Mouse (Mus musculus): ENCODE measurements around the gene Ms4a6b.
"Not testable (repeated sequence)": the region's sequence is repeated elsewhere in the genome, so short reads cannot be mapped to it uniquely, and the experiment has no call there.

Ms4a6b gene

DNA sequence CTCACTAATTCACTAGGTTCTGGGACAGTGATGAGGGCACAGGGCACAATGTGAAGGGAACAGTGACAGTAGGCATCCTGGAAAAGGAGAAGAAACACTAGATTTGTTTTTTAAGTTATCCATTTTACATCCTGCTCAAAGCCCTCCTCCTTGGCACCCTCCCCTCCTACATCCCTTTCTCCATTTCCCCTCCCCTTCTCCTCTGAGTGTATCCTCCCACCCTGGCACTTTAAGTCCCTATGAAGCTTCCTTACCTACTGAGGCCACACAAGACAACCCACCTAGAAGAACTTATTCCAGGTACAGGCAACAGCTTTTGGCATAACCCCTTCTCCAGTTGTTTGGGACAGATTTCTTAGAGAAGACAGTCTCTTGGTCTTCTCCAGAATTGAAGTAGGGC lies at the start of gene Ms4a6b:
Gene Ms4a6b (plus strand): TSS at position 267 of the 400 bp plus-strand sequence.
- DNase-seq (ENCODE audit: low spot score in 2 of 2) = no peak

DNA sequence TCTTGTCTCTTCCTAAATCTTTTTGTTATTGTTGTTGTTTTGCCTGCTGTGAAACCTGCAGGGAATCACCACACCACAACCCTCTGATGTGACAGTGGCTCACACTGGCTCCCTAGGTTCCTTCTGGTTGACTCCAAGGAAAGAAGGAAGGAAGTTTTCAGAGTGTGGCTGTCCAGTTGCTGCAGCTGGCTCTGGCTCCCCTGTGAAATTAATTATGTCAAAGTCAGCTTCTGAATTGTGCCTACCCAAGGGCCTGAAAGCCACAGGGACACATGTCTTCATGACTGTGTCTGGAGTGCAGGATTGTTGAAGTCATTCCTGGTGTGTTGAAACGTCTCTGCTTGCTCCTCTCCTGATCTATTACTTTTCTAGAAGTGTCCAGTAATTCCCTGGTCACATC lies 48.0 kb upstream of the Ms4a6b start:
- DNase-seq (ENCODE audit: low spot score in 2 of 2) = not testable (repeated sequence)

DNA sequence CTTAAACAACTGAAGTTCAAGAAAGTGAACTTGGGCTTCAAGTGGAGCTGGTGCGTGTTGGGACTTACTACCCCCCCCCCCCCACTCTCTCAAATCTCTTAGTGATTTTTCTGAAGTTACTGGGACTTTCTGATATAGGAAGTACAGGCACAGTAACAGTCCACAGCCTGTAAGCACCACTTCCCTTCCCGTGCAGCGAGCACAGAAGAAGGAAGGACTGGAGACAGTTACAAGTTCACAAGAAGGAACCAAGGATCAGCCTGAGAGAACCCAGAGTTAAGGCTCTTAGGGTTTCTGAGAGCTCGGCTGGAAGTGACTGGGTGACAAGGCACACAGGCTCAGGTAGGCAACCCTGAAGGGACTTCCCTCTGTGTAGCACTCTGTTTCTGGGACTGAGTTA lies 47.1 kb upstream of the Ms4a6b start, which contains the start of gene Ms4a6c:
Gene Ms4a6c (plus strand): TSS at position 152 of the 400 bp plus-strand sequence.
- not testable (repeated sequence) for DNase-seq (ENCODE audit: low spot score in 2 of 2)

DNA sequence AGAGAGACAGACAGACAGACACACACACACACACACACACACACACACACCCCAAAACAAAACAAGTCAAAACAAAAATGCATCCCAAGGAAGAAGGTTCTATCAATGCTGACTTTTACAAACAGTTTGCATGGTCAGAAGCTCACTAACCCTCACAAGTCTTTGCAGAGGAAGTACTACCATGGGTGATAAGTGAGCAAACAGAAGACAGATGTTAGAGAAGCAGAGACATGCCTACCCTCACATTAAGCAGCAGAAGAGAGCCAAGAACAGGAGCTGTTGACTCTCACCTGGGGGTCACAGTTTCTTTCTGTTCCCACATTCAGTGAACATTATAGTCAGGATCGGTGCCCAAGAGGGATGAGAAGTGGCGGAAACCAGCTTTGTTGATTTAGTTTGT lies 36.6 kb upstream of the Ms4a6b start:
- no peak for DNase-seq (ENCODE audit: low spot score in 2 of 2)

DNA sequence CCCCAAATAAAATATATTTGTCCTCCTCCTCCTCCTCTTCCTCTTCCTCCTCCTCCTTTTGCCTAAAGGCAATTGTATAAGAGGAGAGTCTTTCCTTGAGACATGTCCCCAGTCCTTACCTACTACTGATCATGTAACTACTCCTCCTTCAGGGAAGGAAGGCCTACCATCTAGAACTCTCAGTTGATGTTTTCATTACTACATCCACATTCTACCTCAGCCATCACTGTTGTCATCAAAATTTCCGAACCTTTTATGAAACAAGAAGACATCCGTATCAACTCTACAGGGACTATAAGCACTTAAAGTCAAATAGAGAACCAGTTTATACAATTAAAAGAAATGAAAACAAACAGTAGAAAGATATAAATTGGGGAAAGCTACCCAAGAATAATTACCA lies 33.6 kb upstream of the Ms4a6b start:
- no peak for DNase-seq (ENCODE audit: low spot score in 2 of 2)

DNA sequence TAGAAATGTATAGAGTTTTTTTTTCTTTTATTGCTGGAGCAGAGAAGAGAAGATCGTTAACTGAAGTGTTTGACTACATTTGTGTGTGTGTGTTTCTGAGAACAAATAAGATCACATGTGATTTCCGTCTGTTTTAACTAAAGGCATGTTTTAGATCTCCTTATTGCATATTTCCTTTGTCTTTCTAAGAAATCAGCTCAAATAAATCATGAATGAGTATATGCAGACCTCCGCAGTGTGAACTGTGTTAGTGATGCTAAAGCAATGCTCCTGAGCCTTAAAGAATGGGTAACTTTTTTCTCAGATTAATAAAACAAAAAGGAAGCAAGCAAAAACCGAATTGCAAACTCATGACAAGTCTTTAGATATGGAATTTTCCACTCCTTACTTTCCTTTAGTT lies 32.4 kb upstream of the Ms4a6b start:
- DNase-seq (ENCODE audit: low spot score in 2 of 2) = no peak

DNA sequence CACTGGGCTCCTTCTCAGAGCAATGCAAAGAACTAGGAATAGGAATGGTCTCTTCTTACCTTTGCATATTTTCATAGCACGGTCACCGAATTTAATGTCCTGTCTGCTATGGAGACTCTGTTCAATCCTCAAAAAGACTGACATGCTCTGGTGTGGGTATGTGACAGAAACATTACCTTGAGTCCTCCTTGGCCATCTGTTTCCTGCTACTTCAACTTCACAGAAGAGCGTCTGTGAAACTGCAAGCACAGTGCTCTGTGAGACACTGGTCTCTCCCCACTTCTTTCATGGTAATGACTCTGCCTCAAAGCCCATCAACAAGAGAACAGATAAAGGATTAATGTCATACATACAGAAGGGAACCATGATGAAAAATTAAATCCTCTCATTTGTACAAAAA lies 31.9 kb upstream of the Ms4a6b start:
- no peak for DNase-seq (ENCODE audit: low spot score in 2 of 2)

DNA sequence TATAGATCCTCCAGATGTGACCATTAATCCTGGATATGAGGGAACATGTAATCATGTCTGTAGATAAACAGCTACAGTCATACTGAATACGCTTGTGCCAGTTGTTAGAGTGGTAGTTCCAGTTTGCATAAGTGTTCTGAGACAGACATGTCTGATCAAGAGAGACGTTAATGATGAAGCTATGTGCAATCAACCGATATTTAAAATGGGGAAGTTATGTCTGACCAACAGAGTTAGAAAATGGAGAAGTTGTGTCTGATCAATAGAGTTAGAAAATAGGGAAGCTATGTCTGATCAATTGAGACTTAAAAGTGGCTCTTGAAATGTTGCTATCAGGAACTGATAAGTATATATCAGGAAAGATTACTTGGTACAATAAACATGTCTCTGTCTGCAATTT lies 31.0 kb upstream of the Ms4a6b start:
- DNase-seq (ENCODE audit: low spot score in 2 of 2) = no peak

DNA sequence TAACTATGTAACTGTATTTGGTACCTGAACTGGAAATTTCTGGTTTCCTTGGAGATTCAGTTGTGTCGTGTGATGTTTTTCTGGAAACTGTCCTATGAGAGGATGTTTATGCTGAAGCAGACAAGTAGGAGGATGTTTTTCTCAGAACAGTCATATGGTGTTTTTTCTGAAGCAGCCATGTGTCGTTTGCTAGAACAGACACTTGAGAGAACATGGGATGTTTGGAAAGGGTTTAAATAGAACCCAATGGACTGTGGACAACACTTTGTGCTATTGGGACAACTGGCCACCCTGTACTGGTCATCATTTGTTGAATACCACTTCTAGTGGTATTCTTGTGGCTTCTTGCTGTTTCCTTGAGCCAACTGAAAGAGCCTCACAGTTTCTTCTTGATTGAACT lies 30.6 kb upstream of the Ms4a6b start, which contains the start of gene Gm8369:
Gene Gm8369 (plus strand): TSS at position 193 of the 400 bp plus-strand sequence.
- peak in 1 of 2 experiments; percentile 7 for DNase-seq (ENCODE audit: low spot score in 2 of 2)

DNA sequence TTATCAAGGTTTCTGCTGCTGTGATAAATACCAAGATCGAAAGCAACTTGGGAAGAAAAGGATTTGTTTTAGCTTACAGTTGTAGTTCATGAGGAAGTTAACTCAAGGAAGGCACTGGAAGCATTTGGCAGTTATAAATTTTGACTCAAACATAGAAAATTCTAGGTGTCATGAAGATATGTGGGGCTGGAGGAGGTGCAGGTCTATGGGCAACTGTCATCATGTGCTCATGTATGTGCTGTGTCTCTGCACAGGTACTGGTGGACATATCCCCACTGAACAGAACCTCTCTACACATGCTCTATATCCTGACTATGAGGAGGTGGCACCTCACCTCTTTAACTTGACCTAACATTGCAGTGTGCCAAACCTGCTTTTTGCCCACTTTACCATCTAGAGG lies 29.7 kb upstream of the Ms4a6b start:
- no peak for DNase-seq (ENCODE audit: low spot score in 2 of 2)

DNA sequence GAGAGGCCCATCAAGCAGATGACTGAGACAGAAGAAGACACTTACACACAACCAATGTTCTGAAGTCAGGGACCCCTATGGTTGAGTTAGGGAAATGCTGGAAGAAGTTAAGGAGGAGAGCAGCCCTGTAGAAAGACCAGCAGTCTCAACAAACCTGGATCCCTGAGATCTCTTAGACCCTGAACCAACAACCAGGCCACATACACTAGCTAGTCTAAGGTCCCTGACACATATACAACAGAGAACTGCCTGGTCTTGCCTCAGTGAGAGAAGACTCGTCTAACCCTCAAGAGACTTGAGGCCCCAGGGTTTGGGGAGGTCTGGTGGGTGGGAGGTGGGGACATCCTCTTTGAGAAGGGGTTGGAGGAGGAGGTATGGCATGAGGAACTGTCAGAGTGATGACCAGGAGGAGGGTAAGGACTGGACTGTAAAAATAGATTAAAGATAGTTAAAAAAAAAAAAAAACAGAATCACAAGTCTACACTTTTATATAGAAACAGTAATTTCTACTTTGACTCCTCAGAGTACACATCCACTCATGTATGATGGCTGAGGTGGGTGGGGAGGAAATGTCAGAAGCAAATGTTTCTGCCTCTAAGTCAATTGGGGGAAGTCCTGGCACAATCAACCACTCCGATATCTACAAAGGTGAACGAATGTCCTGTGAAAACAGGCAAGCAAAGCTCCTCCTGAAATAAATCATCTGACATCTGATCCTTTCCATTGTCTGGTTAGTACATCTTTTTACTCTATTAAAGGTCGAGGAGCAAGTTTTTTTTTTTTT lies 24.7 kb upstream of the Ms4a6b start:
- DNase-seq (ENCODE audit: low spot score in 2 of 2) = no peak

DNA sequence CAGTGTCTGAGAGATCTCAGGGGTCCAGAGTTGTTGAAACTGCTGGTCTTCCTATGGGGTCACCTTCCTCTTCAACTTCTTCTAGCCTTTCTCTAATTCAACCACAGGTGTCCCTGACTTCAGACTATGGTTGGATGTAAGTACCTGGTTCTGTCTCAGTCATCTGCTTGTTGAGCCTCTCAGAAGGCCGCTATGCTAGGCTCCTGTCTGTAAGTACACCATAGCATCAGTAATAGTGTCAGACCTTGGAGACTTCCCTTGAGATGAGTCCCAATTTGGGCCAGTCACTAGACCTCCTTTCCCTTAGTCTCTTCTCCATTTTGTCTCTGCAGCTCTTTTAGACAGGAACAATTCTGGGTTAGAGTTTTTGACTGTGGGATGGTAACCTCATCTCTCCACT lies 23.6 kb upstream of the Ms4a6b start:
- DNase-seq (ENCODE audit: low spot score in 2 of 2) = no peak

DNA sequence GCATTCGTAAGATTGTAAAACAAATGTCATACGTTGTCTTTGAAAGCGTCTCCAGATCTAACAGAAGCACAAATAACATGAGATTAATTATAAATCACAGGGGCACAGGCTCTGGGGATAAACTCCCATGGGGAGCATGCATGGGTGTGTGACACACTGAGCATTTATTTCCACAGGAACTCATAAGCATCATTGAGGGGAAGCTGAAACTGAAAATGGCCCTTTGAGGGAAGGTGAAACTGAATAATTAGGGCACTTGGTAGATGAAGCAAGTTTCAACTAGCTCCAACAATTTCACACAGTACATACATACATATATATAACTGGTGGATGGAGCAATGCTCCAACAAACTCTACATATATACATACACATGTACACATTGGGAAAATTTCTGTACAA lies 21.8 kb upstream of the Ms4a6b start:
- no peak for DNase-seq (ENCODE audit: low spot score in 2 of 2)

DNA sequence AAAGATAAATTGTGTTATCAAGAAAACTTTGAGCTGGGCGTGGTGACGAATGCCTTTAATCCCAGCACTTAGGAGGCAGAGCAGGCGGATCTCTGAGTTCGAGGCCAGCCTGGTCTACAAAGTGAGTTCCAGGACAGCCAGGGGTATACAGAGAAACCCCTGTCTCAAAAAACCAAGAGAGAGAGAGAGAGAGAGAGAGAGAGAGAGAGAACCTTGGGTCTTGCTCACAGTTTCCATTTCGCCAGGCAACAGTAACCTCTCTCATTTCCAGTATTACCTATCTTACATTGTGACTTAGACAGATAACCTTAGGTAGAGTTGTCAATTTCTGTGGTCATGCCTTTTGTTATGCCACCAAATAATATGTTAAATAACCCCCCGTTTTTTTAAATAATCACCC lies 20.0 kb upstream of the Ms4a6b start:
- no peak for DNase-seq (ENCODE audit: low spot score in 2 of 2)

DNA sequence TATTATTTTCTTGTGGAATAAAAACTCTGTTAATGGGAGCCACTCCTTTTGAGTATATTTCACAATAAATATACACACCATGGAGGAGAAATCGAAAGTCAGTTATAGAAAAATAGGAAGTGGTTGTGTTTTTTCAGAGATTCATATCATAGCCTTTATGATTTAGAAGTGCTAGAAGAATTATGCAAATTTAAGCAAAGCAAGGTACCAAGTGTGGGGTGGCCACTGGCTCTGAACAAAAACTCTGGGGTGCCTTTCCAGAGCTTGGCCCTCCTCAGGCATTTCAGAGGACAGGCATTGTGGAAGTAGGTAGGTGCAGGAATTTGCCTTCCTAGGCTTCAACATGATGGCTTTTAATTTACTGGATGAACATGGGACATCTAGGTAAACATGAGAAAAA lies 19.0 kb upstream of the Ms4a6b start:
- DNase-seq (ENCODE audit: low spot score in 2 of 2) = not testable (repeated sequence)

DNA sequence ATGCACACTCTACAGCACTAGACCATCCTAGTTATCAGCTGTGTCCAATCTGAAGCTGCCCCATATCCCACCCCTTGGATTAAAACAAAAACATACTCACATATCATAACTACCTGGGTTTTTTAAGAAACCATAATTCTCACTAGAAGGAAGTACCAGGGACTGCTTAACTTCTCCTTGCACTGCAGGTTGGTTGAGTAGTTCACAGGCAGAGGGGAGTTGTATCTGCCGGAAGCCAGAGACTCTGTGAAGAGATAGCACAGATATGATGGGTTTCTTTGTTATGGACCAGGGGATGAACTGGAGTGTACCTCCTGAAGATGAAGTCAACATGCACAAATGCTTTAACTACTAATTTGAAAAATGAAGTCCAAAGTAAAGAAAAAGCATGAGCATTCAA lies 15.5 kb upstream of the Ms4a6b start:
- no peak for DNase-seq (ENCODE audit: low spot score in 2 of 2)

DNA sequence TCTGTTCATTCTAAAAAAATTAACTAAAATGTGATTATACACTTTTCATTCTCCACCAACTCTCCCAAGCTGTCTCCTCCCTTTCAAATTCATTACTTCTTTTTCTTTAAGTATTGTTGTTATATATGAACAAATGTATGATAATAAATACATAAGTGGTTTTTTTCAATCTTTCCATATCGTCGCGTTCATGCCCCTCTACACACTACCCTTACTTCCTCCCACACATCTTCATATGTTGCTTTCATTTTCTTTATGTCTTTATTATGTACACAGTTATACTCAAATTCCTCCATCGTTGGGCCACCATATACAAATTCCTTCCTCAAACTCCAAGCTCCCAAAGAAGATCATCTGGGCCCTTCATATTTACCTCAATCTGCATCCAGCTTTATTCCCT lies 15.0 kb upstream of the Ms4a6b start:
- no peak for DNase-seq (ENCODE audit: low spot score in 2 of 2)

DNA sequence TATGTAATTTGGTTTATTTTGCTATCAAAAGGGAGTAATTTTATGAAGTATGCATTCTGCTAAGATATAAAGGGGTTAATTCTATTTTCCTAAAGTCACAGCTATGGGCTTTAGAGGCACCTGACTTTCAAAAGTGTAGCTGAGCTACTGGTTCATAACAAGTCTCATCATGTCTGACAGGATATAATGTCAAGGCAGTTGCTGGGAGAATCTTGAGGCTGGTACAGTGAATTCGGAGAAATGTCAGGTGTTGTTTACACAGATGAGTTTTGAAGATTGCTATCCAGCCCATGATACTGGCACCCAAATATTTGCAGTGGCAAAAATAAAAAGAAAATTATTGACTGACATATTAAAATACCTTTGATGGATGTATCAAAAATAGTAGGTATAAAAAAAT lies 11.5 kb upstream of the Ms4a6b start:
- DNase-seq (ENCODE audit: low spot score in 2 of 2) = no peak

DNA sequence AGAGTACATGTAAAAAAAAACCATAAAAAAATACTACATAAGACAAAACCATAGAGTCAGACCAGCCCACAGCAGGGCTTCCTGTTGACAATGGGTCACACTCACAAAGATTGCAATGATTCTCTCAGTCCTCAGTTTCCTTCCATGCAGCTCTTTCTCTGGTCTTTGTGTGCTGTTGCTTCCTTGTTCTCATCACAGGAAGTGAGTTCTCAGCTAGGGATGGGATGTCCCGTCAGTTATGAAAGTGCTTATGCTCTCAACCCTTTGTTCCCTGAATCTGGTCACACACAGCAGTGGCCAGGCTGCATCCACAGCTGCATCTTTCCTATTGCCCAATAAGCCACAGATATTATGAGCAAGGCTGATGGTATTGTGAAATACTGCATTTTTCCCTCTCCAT lies 2.9 kb upstream of the Ms4a6b start:
- no peak for DNase-seq (ENCODE audit: low spot score in 2 of 2)

DNA sequence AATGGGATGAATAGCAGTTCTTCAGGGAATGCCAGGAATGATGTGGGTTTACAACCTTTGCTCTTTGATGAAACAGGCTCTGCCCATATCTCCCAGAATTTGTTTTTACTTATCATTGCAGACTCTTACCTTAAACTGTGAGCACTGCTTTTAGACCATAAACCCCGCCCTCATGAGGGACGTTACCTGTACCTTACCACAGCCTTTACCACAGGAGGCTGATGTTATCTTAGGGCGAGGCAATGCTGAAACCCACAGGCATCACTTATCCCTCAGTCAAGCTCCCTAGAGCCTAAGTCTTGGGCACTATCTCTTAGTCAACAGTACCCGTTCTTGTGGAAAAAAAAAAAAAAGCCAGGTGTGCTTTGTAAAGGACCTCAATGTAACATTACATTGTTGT lies 533 bp downstream of the Ms4a6b start:
- no peak for DNase-seq (ENCODE audit: low spot score in 2 of 2)

DNA sequence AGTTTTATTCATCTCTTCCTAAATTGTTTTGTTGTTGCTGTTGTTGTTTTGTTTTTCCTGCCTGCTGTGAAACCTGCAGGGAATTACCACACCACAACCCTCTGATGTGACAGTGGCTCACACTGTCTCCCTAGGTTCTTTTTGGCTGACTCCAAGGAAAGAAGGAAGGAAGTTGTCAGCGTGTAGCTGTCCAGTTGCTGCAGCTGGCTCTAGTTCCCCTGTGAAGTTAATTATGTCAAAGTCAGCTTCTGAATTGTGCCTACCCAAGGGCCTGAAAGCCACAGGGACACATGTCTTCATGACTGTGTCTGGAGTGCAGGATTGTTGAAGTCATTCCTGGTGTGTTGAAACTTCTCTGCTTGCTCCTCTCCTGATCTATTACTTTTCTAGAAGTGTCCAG lies 1.1 kb downstream of the Ms4a6b start:
- not testable (repeated sequence) for DNase-seq (ENCODE audit: low spot score in 2 of 2)

DNA sequence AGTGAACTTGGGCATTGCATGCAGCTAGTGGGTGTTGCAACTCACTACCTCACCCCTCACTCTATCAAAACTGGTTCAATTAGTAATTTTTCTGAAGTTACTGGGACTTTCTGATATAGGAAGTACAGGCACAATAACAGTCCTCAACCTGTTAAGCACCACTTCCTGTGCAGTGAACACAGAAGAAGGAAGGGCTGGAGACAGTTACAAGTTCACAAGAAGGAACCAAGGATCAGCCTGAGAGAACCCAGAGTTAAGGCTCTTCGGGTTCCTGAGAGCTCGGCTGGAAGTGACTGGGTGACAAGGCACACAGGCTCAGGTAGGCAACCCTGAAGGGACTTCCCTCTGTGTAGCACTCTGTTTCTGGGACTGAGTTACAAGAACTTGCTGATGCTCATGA lies 2.0 kb downstream of the Ms4a6b start:
- not testable (repeated sequence) for DNase-seq (ENCODE audit: low spot score in 2 of 2)

DNA sequence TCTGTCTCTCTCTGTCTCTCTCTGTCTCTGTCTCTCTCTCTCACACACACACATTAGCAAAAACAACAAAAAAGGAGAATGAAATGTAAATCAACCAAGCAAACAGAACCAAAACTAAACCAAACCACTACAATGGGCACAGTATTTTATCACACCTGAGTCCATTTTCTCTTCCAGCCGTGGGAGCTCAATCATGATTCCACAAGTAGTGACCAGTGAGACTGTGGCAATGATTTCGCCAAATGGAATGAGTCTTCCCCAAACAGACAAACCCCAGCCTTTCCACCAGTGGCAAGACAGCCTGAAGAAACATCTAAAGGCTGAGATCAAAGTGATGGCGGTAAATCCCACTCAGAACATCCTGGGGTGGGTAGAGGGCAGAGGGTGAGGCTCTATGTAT lies 3.8 kb downstream of the Ms4a6b start:
- DNase-seq (ENCODE audit: low spot score in 2 of 2) = no peak

DNA sequence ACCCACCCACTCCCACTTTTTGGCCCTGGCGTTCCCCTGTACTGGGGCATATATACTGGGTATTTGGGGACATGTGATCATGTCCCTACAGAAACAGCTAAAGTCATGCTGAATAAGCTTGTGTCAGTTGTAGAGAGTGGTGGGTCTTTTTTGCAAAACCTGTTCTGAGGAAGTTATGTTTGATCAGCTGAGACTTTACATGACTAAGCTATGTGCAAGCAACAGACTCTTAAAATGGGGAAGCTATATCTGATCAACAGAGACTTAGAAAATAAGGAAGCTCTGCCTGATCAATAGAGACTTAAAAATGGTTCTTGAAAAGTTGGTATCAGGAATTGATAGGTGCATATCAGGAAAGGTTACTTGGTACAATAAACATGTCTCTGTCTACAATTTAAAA lies 17.1 kb downstream of the Ms4a6b start:
- DNase-seq (ENCODE audit: low spot score in 2 of 2) = no peak

Data from frontal cortex, postnatal 10 days (tissue).